Mouse (Mus musculus) C2C12 (cell line): ENCODE data around the gene Sppl2c.

Experiments used
- CEBPB ChIP-seq: IDR thresholded peaks from one replicate; pipeline ENCODE4 v1.6.1; 2011; ENCODE audit warnings: low read depth, mild to moderate bottlenecking, control low read depth, moderate library complexity
- CTCF ChIP-seq: IDR thresholded peaks from one replicate; pipeline ENCODE4 v1.5.1; 2011; ENCODE audit not compliant: control insufficient read depth, insufficient read depth, insufficient read length
- FOSL1 ChIP-seq: IDR thresholded peaks from one replicate; pipeline ENCODE4 v1.8.0; 2011; ENCODE audit warnings: mild to moderate bottlenecking, low read length; ENCODE audit not compliant: poor library complexity, insufficient read depth, severe bottlenecking
- MYOG ChIP-seq: IDR thresholded peaks from one replicate; pipeline ENCODE4 v1.6.1; 2011; ENCODE audit not compliant: control insufficient read depth, insufficient read length; ENCODE audit errors: extremely low read depth

DNA sequence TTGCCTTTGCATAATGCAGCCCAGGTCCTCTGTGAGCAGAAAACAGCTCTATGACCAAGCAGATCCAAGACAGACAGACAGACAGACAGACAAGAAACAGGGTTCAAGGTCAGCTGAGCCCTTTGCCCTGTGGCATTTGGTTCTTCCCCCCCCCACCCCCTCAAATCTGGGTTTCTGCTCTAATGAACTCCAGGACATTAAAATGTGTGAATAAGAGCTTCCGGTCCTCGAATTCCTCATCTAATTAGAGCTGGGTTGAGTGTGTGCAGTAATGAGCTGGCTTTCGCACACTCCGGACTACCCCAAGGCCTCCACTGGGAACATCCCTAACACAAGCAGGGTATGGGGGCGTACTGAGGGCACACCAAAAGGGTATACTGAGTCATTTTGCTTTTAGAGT is 35.2 kb upstream of the Sppl2c start:
- TF ChIP-seq CTCF (no peak), MYOG (no peak), CEBPB (no peak), FOSL1 (no peak)
